Mouse (Mus musculus): ENCODE measurements at regions not wholly inside any gene's neighbourhood (a gene's known extent, or its start where the extent isn't known, plus 50 kb on each side); places are given as distances from the start of the nearest gene placed in this dataset.

DNA sequence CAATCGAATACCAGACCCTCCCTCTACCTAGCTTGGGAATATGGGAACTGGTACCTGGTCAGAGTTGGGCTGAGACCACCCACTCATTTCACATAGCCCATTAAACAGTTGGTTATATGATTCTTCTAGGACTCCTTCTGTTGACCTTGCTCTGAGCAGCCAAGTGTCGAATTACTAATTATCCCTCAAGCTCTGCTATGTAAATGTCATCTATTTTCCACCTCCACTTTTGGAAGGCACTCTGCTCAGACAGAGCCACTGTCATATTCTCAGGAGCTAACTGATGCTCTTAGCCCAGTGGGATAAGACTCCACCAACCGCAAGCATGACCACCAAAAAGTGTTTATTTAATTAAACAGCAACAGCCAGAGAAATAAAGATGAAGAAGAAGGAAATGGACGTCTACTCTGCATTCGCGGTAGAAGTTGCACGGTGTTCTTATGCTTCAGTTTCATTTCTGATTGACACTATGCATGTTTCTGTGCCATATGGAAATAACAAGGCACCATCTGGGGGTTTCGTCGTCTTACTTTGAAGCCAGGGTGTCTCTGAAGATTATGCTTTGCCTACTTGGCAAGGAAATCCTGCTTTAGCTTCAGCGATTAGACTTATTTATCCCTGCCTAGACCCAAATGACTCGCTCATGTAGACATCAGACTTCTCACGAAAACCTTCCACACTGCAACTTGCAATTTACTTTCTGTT, 206.5 kb downstream of the Csl start:
- Histone ChIP-seq H3K36me3 (ENCODE audit: control insufficient read depth, insufficient read depth, low read length) (no peaks in the 10 kb centered on the region), H3K4me1 (ENCODE audit: control insufficient read depth, insufficient read depth, low read length) (no peaks in the 10 kb centered on the region), H3K27ac (ENCODE audit: control insufficient read depth, insufficient read depth, low read depth, low read length) (no peak overlapping the region), H3K27me3 (ENCODE audit: control insufficient read depth, insufficient read depth, low read length) (no peaks in the 10 kb centered on the region), H3K4me3 (ENCODE audit: control insufficient read depth, low read depth, low read length) (no peak overlapping the region)
- TF ChIP-seq POLR2A (IDR thresholded peaks at IDR 0.05; ENCODE audit: control insufficient read depth, low read depth, low read length) (no peak), CTCF (IDR thresholded peaks at IDR 0.05; ENCODE audit: control insufficient read depth, insufficient read depth, insufficient replicate concordance, low read depth, low read length) (no peak)

- no peaks in the 10 kb centered on the region for H3K4me1 ChIP-seq (ENCODE audit: control insufficient read depth, insufficient read depth, low read length)
- H3K4me3 ChIP-seq (ENCODE audit: control insufficient read depth, low read depth, low read length), result no peak overlapping the region
- no peaks in the 10 kb centered on the region for H3K36me3 ChIP-seq (ENCODE audit: control insufficient read depth, insufficient read depth, low read length)
- no peak overlapping the region for H3K27ac ChIP-seq (ENCODE audit: control insufficient read depth, insufficient read depth, low read depth, low read length)
- no peak for TF ChIP-seq CTCF (IDR thresholded peaks at IDR 0.05; ENCODE audit: control insufficient read depth, insufficient read depth, insufficient replicate concordance, low read depth, low read length)
- TF ChIP-seq POLR2A (IDR thresholded peaks at IDR 0.05; ENCODE audit: control insufficient read depth, low read depth, low read length), result no peak
- H3K27me3 ChIP-seq (ENCODE audit: control insufficient read depth, insufficient read depth, low read length), result no peaks in the 10 kb centered on the region
Measured at GRCm38 (mm10) chr10:99555021-99555420, 204.4 kb downstream of the Csl start.

GRCm38 (mm10) chr10:99555658-99556352, 203.7 kb downstream of the Csl start:
- Histone ChIP-seq H3K36me3 (ENCODE audit: control insufficient read depth, insufficient read depth, low read length) (no peaks in the 10 kb centered on the region), H3K4me1 (ENCODE audit: control insufficient read depth, insufficient read depth, low read length) (no peaks in the 10 kb centered on the region), H3K27me3 (ENCODE audit: control insufficient read depth, insufficient read depth, low read length) (no peaks in the 10 kb centered on the region), H3K27ac (ENCODE audit: control insufficient read depth, insufficient read depth, low read depth, low read length) (no peak overlapping the region), H3K4me3 (ENCODE audit: control insufficient read depth, low read depth, low read length) (no peak overlapping the region)
- TF ChIP-seq CTCF (IDR thresholded peaks at IDR 0.05; ENCODE audit: control insufficient read depth, insufficient read depth, insufficient replicate concordance, low read depth, low read length) (no peak), POLR2A (IDR thresholded peaks at IDR 0.05; ENCODE audit: control insufficient read depth, low read depth, low read length) (no peak)

DNA sequence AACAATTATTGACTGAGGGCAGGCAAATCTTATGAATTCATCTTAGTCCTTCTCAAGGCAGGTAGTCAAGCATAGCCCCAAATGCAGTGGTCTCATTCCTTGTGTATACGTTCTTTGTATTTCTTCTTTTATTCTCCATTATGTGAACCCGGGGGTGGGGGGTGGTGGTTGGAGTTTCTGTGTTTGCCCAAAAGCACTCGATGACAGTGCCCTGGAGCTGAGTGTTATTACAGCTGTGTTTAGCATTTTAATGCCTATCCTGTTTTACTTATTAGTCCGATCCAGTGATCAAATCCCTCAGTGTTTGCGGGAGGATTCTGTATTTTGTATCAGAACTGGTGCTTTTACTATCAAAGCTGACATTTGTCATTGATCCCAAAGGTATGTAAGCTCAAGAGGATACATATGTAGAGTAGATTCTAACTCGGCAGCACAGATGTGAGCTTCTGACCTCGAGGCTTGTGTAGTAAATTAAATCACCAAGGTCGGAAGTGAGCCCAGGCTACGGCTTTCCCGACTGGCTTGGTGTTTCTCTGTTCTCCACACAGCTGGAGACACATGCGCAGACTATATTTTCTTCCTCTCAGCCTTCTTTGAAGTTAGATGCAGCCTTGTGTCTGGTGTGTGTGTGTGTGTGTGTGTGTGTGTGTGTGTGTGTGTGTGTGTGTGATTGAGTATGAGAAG, 203.0 kb downstream of the Csl start:
- Histone ChIP-seq H3K27ac (ENCODE audit: control insufficient read depth, insufficient read depth, low read depth, low read length) (no peak overlapping the region), H3K36me3 (ENCODE audit: control insufficient read depth, insufficient read depth, low read length) (no peaks in the 10 kb centered on the region), H3K4me3 (ENCODE audit: control insufficient read depth, low read depth, low read length) (no peak overlapping the region), H3K27me3 (ENCODE audit: control insufficient read depth, insufficient read depth, low read length) (no peaks in the 10 kb centered on the region), H3K4me1 (ENCODE audit: control insufficient read depth, insufficient read depth, low read length) (no peaks in the 10 kb centered on the region)
- TF ChIP-seq CTCF (IDR thresholded peaks at IDR 0.05; ENCODE audit: control insufficient read depth, insufficient read depth, insufficient replicate concordance, low read depth, low read length), result no peak
- TF ChIP-seq POLR2A (IDR thresholded peaks at IDR 0.05; ENCODE audit: control insufficient read depth, low read depth, low read length), result no peak

GRCm38 (mm10) chr10:99558656-99559055, 200.8 kb downstream of the Csl start:
- TF ChIP-seq POLR2A (IDR thresholded peaks at IDR 0.05; ENCODE audit: control insufficient read depth, low read depth, low read length) (no peak), CTCF (IDR thresholded peaks at IDR 0.05; ENCODE audit: control insufficient read depth, insufficient read depth, insufficient replicate concordance, low read depth, low read length) (no peak)
- no peak overlapping the region for H3K27ac ChIP-seq (ENCODE audit: control insufficient read depth, insufficient read depth, low read depth, low read length)
- no peak overlapping the region for H3K4me3 ChIP-seq (ENCODE audit: control insufficient read depth, low read depth, low read length)
- H3K27me3 ChIP-seq (ENCODE audit: control insufficient read depth, insufficient read depth, low read length), result no peaks in the 10 kb centered on the region
- no peaks in the 10 kb centered on the region for H3K36me3 ChIP-seq (ENCODE audit: control insufficient read depth, insufficient read depth, low read length)
- H3K4me1 ChIP-seq (ENCODE audit: control insufficient read depth, insufficient read depth, low read length), result no peaks in the 10 kb centered on the region

GRCm38 (mm10) chr10:99561166-99561818, 198.2 kb downstream of the Csl start:
- H3K27ac ChIP-seq (ENCODE audit: control insufficient read depth, insufficient read depth, low read depth, low read length), result no peak overlapping the region
- no peaks in the 10 kb centered on the region for H3K36me3 ChIP-seq (ENCODE audit: control insufficient read depth, insufficient read depth, low read length)
- no peak overlapping the region for H3K4me3 ChIP-seq (ENCODE audit: control insufficient read depth, low read depth, low read length)
- no peak for TF ChIP-seq POLR2A (IDR thresholded peaks at IDR 0.05; ENCODE audit: control insufficient read depth, low read depth, low read length)
- H3K27me3 ChIP-seq (ENCODE audit: control insufficient read depth, insufficient read depth, low read length), result no peaks in the 10 kb centered on the region
- H3K4me1 ChIP-seq (ENCODE audit: control insufficient read depth, insufficient read depth, low read length), result no peaks in the 10 kb centered on the region

DNA sequence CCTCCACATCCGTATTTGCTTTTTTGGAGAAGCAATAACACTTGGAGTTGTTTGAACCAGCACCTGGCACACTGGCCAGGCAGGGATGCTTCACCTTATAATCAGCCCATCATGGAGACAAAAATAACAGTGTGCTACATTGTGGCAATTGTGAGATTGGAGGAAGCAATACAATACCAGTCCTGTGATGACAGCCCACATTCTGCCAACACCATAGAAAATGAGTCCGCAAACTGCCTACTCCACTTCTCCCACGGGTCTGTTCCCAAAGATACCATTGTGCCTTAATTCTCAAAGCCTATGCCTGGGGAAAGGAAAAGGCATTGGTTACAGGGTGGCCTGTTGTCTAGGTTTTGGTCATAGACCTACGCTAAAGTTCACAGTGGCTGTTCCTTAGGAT, 194.9 kb downstream of the Csl start:
- no peaks in the 10 kb centered on the region for H3K36me3 ChIP-seq (ENCODE audit: control insufficient read depth, insufficient read depth, low read length)
- H3K4me3 ChIP-seq (ENCODE audit: control insufficient read depth, low read depth, low read length), result no peak overlapping the region
- H3K27ac ChIP-seq (ENCODE audit: control insufficient read depth, insufficient read depth, low read depth, low read length), result no peak overlapping the region
- no peaks in the 10 kb centered on the region for H3K27me3 ChIP-seq (ENCODE audit: control insufficient read depth, insufficient read depth, low read length)
- H3K4me1 ChIP-seq (ENCODE audit: control insufficient read depth, insufficient read depth, low read length), result no peaks in the 10 kb centered on the region
- TF ChIP-seq CTCF (IDR thresholded peaks at IDR 0.05; ENCODE audit: control insufficient read depth, insufficient read depth, insufficient replicate concordance, low read depth, low read length) (no peak), POLR2A (IDR thresholded peaks at IDR 0.05; ENCODE audit: control insufficient read depth, low read depth, low read length) (no peak)
